Mouse (Mus musculus): Measurements from ENCODE around the gene Ccdc34.

DNA sequence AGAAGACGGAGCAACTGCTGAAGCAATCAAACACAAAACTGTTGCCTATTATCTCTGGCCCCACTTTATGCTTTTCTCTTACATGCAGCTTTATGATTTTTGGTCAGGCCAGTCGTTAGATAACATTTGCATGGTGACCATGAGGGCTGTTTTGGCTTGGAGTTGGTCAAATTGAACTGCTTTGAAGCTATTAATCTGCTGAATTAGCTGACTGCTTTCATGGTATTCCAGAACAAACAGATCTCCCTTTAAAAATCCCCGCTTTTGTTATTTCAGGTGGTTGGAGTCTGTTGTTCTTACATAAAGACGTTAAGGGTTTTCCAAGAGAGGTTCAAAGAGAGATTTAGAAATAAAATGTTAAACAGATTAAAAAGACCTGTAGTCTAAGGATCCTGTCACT is 40.8 kb downstream of the Ccdc34 start:
- no peak for TF ChIP-seq GATA1 (IDR thresholded peaks at IDR 0.05; ENCODE audit: low read length)
- TF ChIP-seq TAL1 (IDR thresholded peaks at IDR 0.05; ENCODE audit: low read length) = no peak
